Mouse (Mus musculus) hindbrain, embryonic 11.5 days (tissue): ENCODE measurements at regions not wholly inside any gene's neighbourhood (a gene's known extent, or its start where the extent isn't known, plus 50 kb on each side); places are given as distances from the start of the nearest gene placed in this dataset.

Experiments
- ATAC-seq: fragments of 200-750 bp; cut with Nextera tagmentation; 2 replicates; pipeline ENCODE4 v1.8.0; 2017; ENCODE audit warnings: mild to moderate bottlenecking, moderate TSS enrichment, moderate library complexity; ENCODE audit not compliant: low FRiP score
- DNase-seq: peaks from one replicate; pipeline ENCODE4 v3.0.0-alpha.2; 2015; ENCODE audit warnings: low spot score
- H3K27ac ChIP-seq: fragments of 300-500 bp; sonication (generic); 2 replicates; pipeline ENCODE4 v1.5.1; 2014; ENCODE audit warnings: mild to moderate bottlenecking, low read depth, low read length
- H3K27me3 ChIP-seq: fragments of 300-500 bp; sonication (generic); 2 replicates; pipeline ENCODE4 v1.6.1; 2014; ENCODE audit warnings: mild to moderate bottlenecking, low read length, moderate library complexity, mixed read lengths; ENCODE audit not compliant: control insufficient read depth, insufficient read depth
- H3K36me3 ChIP-seq: fragments of 300-500 bp; sonication (generic); 2 replicates; pipeline ENCODE4 v1.6.1; 2014; ENCODE audit warnings: mild to moderate bottlenecking, low read length, moderate library complexity, mixed read lengths; ENCODE audit not compliant: control insufficient read depth, insufficient read depth
- H3K4me1 ChIP-seq: fragments of 300-500 bp; sonication (generic); replicated peaks from 2 replicates; pipeline ENCODE4 v1.6.1; 2014; ENCODE audit warnings: low read length, mixed read lengths; ENCODE audit not compliant: control insufficient read depth, insufficient read depth
- H3K4me2 ChIP-seq: fragments of 300-500 bp; sonication (generic); replicated peaks from 2 replicates; pipeline ENCODE4 v1.6.1; 2014; ENCODE audit warnings: mild to moderate bottlenecking, low read depth, low read length
- H3K4me3 ChIP-seq: fragments of 300-500 bp; sonication (generic); 2 replicates; pipeline ENCODE4 v1.5.1; 2014; ENCODE audit warnings: low read depth, low read length
- H3K9ac ChIP-seq: fragments of 300-500 bp; sonication (generic); 2 replicates; pipeline ENCODE4 v1.6.1; 2014; ENCODE audit warnings: low read depth, low read length
- H3K9me3 ChIP-seq: fragments of 300-500 bp; sonication (generic); 2 replicates; pipeline ENCODE4 v1.6.1; 2016; ENCODE audit warnings: low read length; ENCODE audit not compliant: control insufficient read depth
- WGBS: fragments of 180-500 bp; shearing (Covaris S2); extraction: QIAGEN DNeasy Blood & Tissue Kit; methylation state at CpG from one replicate; pipeline ENCODE4 v1.1.7; 2014; 5-methylcytosine and 5-hydroxymethylcytosine counted together

- no peaks in the 10 kb centered on the region for H3K4me1 ChIP-seq
- no peaks in the 10 kb centered on the region for H3K36me3 ChIP-seq
- no peak overlapping the region for H3K9ac ChIP-seq
- no peak overlapping the region for H3K27ac ChIP-seq
- H3K4me2 ChIP-seq = no peak overlapping the region
- DNase-seq (no peak), ATAC-seq (no peak)
- H3K9me3 ChIP-seq = no peaks in the 10 kb centered on the region
- 58% methylated on average over 9 of the region's 9 CpGs for WGBS
- H3K27me3 ChIP-seq = no peaks in the 10 kb centered on the region
- H3K4me3 ChIP-seq = no peak overlapping the region
Observed at GRCm38 (mm10) chr6:135539791-135540646, 177.7 kb downstream of the Emp1 start.

GRCm38 (mm10) chr6:135541566-135541965 lies 179.2 kb downstream of the Emp1 start:
- Histone ChIP-seq H3K4me3 (no peak overlapping the region), H3K9me3 (no peaks in the 10 kb centered on the region), H3K4me2 (no peak overlapping the region), H3K9ac (no peak overlapping the region), H3K27me3 (no peaks in the 10 kb centered on the region), H3K4me1 (no peaks in the 10 kb centered on the region), H3K27ac (no peak overlapping the region), H3K36me3 (no peaks in the 10 kb centered on the region)
- no peak for DNase-seq
- 69% methylated on average over 5 of the region's 5 CpGs for WGBS
- ATAC-seq = no peak

GRCm38 (mm10) chr6:135542356-135542755 lies 180.0 kb downstream of the Emp1 start:
- ATAC-seq (no peak), DNase-seq (no peak)
- Histone ChIP-seq H3K36me3 (no peaks in the 10 kb centered on the region), H3K27ac (no peak overlapping the region), H3K4me2 (no peak overlapping the region), H3K9me3 (no peaks in the 10 kb centered on the region), H3K27me3 (no peaks in the 10 kb centered on the region), H3K4me3 (no peak overlapping the region), H3K9ac (no peak overlapping the region), H3K4me1 (no peaks in the 10 kb centered on the region)
- 68% methylated on average over 5 of the region's 5 CpGs for WGBS

GRCm38 (mm10) chr6:135543390-135543789 lies 181.0 kb downstream of the Emp1 start:
- WGBS = 83% methylated on average over 3 of the region's 3 CpGs
- H3K9me3 ChIP-seq = no peaks in the 10 kb centered on the region
- no peak overlapping the region for H3K4me2 ChIP-seq
- ATAC-seq (no peak), DNase-seq (no peak)
- no peaks in the 10 kb centered on the region for H3K27me3 ChIP-seq
- H3K4me1 ChIP-seq = no peaks in the 10 kb centered on the region
- no peaks in the 10 kb centered on the region for H3K36me3 ChIP-seq
- no peak overlapping the region for H3K4me3 ChIP-seq
- H3K27ac ChIP-seq = no peak overlapping the region
- no peak overlapping the region for H3K9ac ChIP-seq

- Histone ChIP-seq H3K4me2 (no peak overlapping the region), H3K4me3 (no peak overlapping the region), H3K9ac (no peak overlapping the region), H3K27me3 (no peaks in the 10 kb centered on the region), H3K27ac (no peak overlapping the region), H3K9me3 (no peaks in the 10 kb centered on the region), H3K4me1 (no peaks in the 10 kb centered on the region), H3K36me3 (no peaks in the 10 kb centered on the region)
- 61% methylated on average over 3 of the region's 3 CpGs for WGBS
- ATAC-seq (no peak), DNase-seq (no peak)
Observed at GRCm38 (mm10) chr6:135543863-135544262, 181.5 kb downstream of the Emp1 start.

GRCm38 (mm10) chr6:135550368-135550950 lies 188.1 kb downstream of the Emp1 start:
- Histone ChIP-seq H3K36me3 (no peaks in the 10 kb centered on the region), H3K27ac (no peak overlapping the region), H3K9me3 (no peaks in the 10 kb centered on the region), H3K9ac (no peak overlapping the region), H3K4me3 (no peak overlapping the region), H3K4me2 (no peak overlapping the region), H3K4me1 (no peaks in the 10 kb centered on the region), H3K27me3 (no peaks in the 10 kb centered on the region)
- WGBS = 50% methylated on average over 3 of the region's 3 CpGs
- ATAC-seq (no peak), DNase-seq (no peak)

- Histone ChIP-seq H3K4me1 (no peaks in the 10 kb centered on the region), H3K36me3 (no peaks in the 10 kb centered on the region), H3K27me3 (no peaks in the 10 kb centered on the region), H3K9me3 (no peaks in the 10 kb centered on the region), H3K4me3 (no peak overlapping the region), H3K27ac (no peak overlapping the region), H3K4me2 (no peak overlapping the region), H3K9ac (no peak overlapping the region)
- WGBS = 86% methylated on average over 3 of the region's 3 CpGs
- ATAC-seq (no peak), DNase-seq (no peak)
Observed at GRCm38 (mm10) chr6:135552396-135552795, 190.1 kb downstream of the Emp1 start.

GRCm38 (mm10) chr6:135559501-135559907 lies 197.2 kb downstream of the Emp1 start:
- H3K4me3 ChIP-seq = no peak overlapping the region
- no peak overlapping the region for H3K4me2 ChIP-seq
- no peaks in the 10 kb centered on the region for H3K36me3 ChIP-seq
- DNase-seq (no peak), ATAC-seq (peak; percentile 55)
- no peak overlapping the region for H3K27ac ChIP-seq
- no peaks in the 10 kb centered on the region for H3K4me1 ChIP-seq
- H3K9ac ChIP-seq = no peak overlapping the region
- 89% methylated on average over 5 of the region's 5 CpGs for WGBS
- H3K27me3 ChIP-seq = no peaks in the 10 kb centered on the region
- no peaks in the 10 kb centered on the region for H3K9me3 ChIP-seq

GRCm38 (mm10) chr6:135562267-135562666 lies 199.9 kb downstream of the Emp1 start:
- WGBS = 86% methylated on average over 2 of the region's 2 CpGs
- ATAC-seq (no peak), DNase-seq (no peak)
- H3K4me1 ChIP-seq = no peaks in the 10 kb centered on the region
- no peaks in the 10 kb centered on the region for H3K9me3 ChIP-seq
- no peaks in the 10 kb centered on the region for H3K36me3 ChIP-seq
- no peak overlapping the region for H3K9ac ChIP-seq
- no peak overlapping the region for H3K4me2 ChIP-seq
- H3K4me3 ChIP-seq = no peak overlapping the region
- H3K27ac ChIP-seq = no peak overlapping the region
- no peaks in the 10 kb centered on the region for H3K27me3 ChIP-seq
